Mouse (Mus musculus) left cerebral cortex, postnatal 4 days (tissue): ENCODE data around the gene Paxx. TPM values are rescaled to one million over a fixed set of nuclear protein-coding genes. Genes with fewer than 3 reads are reported as not detected.

Experiments
- DNase-seq: peaks from one replicate; pipeline ENCODE4 v3.0.0-alpha.2; 2022
- intact Hi-C: fragments of 180-260 bp; cut with DNase I; formaldehyde crosslinking; loops from one replicate; pipeline ENCODE4 v1.15.1; 2025
- total RNA-seq, 2 experiments: library from RNA; stranded (reverse); gene quantifications; 2 replicates each; pipeline ENCODE4 v1.2.3; 2021

Paxx gene
- total RNA-seq, 2 experiments from 2014 or later = 83.1 to 92.4 TPM

DNA sequence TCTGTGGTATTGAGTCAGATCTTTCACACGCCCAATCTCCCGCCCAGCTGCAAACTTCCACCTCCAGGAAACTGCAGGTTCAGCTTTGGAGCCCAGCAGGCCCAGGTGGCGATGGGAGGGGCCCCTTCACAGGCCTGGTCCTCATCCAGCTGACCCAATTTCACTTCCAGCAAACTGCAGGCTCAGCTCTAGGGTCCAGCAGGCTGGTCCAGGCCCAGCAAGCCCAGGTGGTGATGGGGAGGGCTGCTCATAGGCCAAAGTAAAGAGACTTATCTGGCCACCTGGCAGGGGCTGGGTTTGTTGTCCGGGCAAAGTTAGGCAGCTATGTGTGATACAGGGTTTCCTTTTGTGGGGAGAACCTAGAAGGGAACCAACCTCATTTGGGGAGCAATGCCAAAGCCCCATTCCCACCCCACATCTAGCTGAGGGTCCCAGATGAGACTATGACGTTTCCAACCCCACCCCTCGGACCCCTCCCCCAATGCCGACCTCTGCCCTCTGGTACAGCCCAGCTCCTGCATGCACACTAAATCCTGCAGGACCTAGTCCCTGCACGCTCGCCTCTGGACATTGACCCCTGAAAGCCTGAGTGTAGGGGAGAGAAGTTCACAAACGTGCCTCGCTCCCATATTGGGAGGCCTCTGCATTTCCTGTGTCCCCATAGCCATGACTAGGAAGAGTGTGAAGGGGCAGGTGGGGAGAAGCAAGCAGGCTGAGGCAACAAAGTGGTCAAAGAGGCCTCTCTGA, 24.2 kb upstream of the Paxx start:
- intact Hi-C loops = no loop called here
- peak; percentile 59 for DNase-seq

DNA sequence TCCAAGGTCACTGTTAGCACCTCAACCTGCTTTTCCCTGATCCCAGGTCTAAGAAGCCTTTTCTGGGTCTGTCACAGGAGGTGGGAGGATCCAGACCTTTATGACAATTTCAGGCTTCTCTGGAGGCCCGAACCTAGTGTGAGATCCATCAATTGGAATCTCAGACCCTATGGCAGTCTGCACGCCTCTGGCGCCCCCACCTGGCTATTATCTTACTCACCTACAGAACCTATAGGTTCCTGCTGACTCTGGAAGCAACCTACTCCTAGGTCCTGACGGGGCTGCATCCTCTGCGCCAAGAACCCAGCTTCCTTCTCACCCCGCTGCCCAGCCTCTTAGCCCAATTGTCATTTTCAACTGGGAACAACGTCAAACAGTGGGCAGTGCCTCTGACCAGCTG, 22.1 kb upstream of the Paxx start:
- no peak for DNase-seq
- intact Hi-C loops = no loop called here

DNA sequence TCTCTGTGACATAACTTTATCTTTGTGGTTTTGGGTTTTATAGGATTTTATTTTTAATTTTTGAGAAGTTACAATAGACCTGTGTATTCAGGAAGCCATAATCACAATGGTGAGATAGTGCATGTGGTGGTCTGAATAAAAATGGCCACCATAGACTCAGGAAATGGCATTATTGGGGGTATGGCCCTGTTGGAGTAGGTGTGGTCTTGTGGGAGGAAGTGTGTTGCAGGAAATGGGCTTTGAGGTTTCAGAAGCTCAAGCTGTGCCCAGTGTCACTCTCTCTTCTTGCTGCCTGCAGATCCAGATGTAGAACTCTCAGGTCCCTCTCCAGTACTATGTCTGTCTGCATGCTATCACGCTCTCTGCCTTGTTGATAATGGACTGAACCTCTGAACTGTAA, 19.6 kb upstream of the Paxx start:
- intact Hi-C loops = no loop called here
- no peak for DNase-seq

DNA sequence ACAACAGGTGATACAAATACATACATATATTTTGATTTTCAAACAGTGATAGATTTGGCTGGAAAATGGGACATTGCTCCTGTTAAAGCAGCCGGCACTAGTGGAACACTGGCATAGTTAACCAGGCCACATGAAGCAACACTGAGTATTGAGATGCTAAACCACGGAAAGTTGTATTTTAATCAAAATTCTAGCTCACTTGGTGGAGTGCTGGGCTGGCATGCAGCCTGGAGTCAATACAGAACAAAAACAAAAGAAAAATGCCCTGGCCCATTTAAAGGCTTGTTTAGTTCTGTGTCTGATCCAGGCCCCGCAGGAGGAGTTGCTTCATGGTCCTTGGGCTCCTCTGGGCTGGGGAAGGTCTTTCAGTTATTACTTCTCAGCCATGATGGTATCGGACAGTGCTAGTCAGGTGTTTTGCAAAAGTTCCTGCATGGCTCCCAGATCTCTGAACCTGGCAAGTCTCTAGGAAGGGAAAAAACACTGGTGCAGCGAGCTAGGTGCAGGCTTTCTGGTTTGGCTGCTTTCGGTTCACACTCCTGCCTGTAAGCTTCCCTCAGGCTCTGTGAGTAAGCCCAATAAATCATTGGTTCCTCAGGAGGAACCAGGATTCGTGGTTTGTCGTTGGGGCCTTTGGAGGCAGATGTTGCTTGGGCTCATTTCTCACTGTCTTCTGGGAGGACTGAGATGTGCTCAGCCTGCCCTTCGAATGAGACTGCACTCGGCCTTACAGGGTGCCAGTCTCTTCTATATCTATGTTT, 18.8 kb upstream of the Paxx start:
- no peak for DNase-seq
- intact Hi-C loops = no loop called here

DNA sequence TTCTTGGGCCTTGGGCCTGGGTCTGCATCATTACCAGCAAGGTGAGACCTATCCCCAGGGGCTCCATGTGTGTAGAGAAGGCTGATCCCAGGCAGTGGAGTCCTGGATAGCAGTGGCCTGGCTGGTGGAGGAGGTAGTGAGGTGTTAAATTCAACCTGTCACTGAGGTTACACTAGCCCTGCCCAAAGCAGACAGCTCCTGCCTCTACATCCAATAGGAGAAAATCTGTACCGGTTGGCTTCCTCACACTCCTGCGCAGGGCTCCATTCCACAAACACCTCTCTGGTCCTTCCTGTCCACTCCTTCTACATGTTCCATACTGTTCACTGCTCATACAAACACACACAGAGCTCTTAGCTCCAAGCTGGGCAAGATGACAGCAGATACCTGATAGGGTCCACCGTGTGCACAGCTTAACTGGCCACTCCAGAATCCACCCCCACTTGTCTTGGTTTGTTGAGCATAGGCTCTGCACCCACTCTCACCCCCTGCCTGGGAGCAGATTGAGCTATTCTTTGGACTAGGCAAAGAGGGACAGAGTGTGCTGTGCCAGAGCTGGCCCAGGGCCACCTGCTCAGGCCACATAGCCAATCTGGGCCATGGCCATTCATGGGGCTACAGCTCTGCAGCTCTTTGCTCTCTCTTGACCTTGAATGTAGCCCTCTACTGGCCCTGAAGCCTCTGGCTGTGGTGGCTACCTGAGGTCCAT, 17.2 kb upstream of the Paxx start:
- intact Hi-C loops = no loop called here
- DNase-seq = peak; percentile 69

DNA sequence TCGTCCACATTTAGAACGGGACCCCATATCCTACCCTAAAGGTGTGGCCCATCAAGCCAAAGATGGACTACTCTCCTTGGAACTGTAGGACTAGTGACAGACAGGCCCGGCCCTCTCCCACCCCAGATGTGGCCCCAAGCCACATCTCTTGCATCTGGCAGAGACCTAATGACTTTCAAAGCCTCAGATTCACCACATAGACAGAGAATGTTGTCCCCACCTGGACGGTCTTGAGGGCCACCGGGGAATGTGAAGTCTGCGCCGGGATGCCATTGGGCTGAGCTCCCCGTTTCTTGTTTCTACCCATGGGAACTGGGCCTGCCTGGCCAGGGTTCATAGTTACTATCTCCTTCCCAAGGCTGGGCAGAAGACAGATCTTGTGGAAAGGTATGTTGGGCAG, 16.6 kb upstream of the Paxx start:
- intact Hi-C loops = no loop called here
- DNase-seq = no peak

DNA sequence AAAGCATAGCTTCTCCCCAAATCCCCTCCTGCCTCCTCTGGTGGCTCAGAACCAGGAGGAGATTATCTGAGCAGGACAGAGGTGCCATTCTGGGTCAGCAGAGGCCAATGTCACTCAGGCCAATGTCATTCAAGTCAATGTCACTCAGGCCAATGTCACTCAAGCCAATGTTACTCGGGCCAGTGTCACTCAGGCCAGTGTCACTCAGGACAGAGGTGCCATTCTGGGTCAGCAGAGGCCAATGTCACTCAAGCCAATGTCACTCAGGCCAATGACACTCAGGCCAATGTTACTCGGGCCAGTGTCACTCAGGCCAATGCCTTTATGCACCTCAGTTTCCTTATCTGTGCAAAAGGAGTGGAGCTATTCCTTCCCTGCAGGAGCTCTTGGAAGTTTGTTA, 11.7 kb upstream of the Paxx start:
- no peak for DNase-seq
- intact Hi-C loops = no loop called here

DNA sequence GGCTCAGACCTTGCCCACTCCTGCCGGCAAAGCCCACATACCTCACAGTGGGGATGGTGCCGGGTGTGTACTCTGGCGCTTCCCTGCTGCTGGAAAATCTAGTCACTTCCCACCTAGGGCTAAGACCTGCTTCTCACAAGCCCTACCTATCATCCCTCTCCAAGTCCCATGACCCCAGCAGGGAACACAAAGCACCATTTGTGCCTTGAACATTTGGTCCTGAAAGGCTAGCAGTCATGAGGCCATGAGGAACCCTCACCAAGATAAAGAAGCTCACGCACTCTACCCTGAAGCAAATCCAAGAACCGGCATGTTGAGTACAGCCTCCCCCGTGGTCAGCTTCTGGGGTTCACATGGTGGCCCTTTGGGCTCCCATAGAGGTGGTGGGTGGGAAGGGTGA, 9.1 kb upstream of the Paxx start, which contains the start of gene Ptgds:
Gene Ptgds (minus strand): TSS at position 78 of the 400 bp plus-strand sequence.
- no peak for DNase-seq
- intact Hi-C loops = no loop called here

DNA sequence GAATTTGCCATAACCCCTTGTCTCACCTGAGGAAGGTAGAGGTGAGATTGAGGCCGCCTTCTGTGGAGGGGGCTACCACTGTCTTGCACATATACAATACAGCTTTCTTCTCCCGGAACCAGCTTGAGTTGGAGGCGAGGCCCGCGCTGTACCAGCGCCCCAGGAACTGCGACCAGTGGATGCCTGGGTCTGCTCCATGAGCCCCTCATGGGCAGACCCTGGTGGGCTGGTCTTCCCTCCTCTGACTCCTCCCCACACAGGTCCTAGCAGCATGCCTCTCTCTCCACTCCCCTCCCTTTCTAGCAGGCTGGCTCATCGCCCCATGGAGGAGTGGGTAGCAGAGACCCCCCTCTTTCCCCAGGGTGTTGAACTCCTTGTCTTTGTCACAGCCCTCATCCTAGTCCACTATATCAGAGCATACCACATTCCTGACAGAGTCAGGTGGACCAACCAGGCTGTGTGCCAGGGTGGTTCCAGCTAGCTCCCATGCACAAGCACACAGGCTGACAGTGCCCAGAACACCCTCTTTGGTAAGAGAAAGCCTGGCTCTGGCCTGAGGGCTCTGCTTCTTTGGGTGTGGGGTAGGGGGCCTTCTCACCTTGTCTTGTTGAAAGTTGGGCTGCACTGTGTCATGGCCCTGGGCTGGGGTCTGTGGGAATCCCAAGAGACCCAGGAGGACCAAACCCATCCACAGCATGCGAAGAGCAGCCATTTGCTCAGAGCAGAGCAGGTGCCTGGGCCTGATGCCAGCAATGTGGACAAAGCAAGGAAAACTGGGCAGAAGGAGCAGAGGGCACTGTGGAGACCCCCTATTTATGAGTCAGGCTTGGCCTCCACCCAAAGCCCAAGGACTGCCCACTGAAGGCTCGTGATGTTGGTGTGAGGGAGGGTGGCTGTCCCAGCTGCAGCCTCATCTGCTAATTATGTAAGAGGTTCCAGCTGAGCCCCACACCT, 8.3 kb upstream of the Paxx start:
- intact Hi-C loops = no loop called here
- DNase-seq = peak; percentile 89

DNA sequence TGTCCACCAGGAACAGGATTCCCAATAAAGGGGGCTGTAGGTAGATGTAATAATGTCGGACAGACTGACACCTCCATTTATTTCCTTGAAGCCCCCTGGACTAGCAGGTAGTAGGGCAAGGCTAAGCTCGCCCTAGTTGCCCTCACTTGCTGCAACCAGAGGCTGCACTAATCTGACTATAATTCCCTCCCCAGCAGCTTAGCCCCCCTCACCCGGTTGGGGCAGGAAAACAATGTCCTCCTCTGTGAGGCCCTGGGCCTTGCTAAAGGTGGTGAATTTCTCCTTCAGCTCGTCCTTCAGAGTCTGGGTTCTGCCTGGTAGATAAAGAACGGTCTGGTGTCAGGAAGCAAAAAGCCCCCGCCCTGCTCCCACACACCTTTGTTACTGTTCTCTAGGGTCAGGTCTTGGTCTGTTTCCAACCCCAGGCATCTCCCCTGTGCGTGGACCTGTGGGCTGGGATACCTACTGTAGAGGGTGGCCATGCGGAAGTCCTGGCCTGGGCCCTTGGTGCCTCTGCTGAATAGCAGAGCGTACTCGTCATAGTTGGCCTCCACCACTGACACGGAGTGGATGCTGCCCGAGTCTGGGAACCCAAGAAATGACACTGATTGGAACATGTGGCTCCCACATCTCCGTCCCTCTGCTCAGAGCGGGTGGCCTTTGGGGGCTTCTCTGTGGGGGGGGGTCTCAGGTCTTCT, 6.9 kb upstream of the Paxx start:
- no peak for DNase-seq
- intact Hi-C loops = no loop called here

DNA sequence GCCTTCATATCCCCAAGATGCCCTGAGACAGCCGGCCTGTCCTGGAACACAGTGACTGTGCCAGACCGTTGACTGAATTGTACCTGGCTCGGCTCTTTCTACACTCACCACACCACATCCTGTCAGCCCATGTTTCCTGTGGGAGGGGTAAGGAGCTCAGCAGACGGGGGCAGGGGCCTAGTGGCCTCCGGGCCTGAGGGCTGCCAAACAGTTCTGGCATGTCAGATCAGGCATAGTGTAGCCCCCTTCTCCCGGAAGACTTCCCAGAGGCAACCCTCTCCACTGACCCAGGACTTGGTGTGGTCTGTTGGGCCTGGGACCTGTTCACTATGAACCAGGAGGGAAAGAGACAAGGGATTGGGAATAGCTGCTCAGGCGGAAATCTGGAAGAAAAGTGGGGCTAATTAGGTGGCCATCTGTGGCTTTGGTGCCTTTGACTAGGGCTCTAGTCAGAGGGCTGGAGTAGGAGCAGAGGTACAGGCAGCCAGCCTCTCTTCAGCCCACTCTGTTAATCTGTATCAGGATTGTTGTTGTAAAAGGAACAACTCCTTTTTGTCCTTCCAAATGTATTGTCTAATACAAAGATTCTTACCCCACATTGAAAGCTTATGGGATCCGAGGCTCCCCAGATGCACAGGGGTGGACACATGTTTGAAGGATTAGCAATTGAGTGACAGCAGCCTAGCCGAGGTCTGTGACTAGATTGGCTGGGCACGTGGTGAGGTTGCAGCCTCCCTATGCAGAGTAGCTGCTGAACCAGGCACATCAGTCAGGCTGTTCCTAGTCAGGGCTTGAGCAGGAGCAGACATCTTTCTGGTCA, 5.1 kb upstream of the Paxx start:
- intact Hi-C loops = no loop called here
- no peak for DNase-seq

DNA sequence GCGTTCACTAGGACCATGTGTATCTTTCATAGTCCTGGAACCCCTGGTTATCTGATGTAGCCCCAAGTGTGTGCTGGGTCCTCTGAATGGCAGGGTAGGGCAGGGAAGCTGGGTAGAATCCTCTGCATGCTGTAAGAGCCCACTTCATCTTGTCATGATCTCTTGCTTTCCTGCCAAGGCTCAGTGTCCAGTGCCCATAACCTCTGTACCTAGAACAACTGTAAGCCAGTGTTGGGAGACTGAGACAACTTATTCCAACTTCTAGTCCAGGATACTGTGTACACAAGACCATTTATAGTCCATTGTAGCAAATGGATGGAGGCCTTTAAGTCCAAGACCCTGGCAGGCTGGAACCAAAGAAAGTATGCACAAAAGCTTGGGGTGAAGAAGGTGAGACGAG, 4.4 kb upstream of the Paxx start:
- DNase-seq = no peak
- intact Hi-C loops = no loop called here

DNA sequence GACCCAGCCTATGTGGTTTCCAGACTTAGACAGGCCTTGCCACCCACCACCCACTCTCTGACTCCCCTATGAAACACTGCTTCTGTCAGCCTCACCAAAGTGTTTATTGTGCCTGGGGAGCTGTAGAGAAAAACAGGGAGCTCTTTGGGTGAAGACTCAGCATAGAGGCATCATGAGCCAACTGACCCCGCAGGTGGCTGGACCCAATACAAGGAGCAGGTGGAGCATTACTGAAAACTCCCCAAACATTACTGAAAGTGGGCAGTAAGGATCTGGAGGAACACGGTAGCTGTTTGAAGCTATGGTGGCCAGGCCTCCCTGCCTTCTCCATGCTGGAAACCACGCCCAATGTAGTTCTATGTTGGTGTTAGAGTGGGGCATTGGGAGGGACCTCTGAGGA, 2.7 kb upstream of the Paxx start:
- intact Hi-C loops = no loop called here
- DNase-seq = no peak

DNA sequence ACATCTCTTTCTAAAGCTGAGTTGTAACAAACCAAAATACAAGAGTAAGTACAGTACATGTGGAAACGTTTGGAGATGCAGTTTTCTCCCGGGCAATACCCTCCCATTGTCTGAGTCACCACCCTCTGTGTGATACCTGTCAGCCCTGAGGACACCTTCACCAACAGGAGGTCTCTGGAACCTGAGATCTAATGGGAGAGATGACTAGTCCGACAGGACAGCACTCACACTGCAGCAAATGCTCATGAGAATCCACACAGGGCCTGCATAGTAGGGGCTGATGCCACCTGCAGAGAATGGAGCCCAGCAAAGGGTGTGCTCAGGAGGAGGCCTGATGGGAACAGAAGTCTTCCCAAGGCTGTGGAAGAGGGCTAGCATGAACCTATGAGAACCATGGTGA, 513 bp upstream of the Paxx start:
- intact Hi-C loops = no loop called here
- no peak for DNase-seq

DNA sequence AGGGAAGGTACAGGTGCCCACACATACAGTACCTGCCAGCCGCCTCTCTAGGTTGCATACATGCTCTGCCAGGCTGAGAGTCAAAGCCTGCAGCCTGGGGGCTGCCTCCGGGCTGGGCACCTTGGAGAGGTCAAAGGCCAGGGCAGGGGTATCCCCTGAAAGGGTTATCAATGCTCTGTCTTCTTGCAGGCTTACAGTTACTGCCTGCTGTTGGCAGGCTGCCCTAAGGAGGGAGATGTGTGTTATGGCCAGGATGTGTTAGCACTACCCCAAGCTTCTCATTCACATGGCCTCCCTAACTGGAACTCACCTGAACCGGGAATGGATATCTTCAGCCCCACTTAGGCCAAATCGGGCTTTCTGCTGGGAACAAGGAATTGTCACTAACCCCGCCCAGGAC, 759 bp downstream of the Paxx start:
- DNase-seq = peak; percentile 56
- intact Hi-C loops = no loop called here

DNA sequence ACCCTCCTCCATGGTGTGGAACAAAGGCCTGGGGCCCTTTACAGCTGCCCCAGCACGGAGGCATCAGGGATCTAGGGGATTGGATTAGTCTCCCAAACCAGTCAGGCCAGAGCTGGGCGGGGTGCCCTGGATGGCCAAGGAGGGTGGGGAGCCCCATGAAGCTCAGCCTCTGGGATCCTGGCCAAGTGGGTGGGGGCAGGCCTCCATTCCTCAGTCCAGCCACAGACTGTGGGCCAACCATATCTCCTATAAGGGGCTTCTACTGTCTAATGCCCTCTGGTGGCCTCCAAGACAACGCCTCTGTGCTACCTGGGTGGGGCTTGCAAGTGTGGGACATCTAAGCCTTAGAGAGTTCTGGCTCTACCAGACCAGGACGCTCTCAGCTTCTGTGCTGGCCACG, 2.0 kb downstream of the Paxx start:
- intact Hi-C loops = no loop called here
- peak; percentile 51 for DNase-seq

DNA sequence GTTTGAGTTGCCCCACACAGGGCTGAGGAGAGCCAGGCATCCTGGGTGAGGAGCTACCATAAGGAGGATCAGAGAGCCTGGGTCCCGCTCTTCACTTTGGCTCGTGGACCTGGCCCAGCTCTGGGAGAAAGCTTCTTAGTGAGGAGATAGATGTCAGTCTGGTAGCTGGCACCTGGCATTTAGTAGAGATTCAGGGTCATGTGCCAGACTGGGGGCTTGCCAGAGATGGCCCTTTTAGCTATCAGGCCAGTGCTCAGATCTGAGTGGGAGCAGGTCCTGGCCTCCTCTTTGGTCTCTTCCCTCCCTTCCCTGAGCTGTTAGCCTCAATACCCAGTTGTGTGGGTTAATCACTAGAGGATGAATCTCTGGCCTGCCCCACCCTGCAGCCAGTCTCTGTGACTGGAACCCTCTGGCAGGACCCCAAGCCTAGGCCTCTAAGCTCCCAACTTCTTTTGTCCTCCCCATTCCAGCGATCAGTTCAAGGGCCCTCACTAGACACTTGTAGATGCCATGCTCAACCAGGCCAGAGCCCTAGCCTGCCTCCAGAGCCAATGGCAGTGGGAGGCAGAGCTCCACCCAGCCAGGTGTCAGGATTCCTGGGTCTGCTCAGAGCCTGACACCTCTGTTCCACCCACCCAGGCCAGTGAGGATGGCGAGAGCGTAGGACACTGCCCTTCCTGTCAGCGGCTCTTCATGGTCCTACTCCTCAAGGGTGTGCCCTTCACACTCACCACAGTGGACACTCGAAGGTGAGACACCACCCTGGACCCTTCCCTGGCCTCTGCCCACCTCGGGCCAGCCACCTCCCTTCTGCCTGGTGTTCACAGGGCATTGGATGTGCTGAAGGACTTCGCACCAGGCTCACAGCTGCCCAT, 3.6 kb downstream of the Paxx start:
- DNase-seq = no peak
- intact Hi-C loops = no loop called here
